Mouse (Mus musculus): ENCODE measurements around the gene Hnrnpdl. TPM values are rescaled to one million over a fixed set of nuclear protein-coding genes. Genes with fewer than 3 reads are reported as not detected.
A peak's percentile ranks its signal among the peaks of the same experiment; 100 is the strongest.

Hnrnpdl gene
- polyA plus RNA-seq (2015; fragmentation: Nextera tagmentation; extraction: Ambion mirVana): 135 and 148 TPM in 2 replicates

- no peaks in the 10 kb centered on the region for H3K27me3 ChIP-seq
- H3K9ac ChIP-seq: peak within 1 kb of the TSS; percentile 99
- H3K4me3 ChIP-seq: peak within 1 kb of the TSS; percentile 96
- H3K27ac ChIP-seq: peak within 1 kb of the TSS; percentile 99
- peaks cover 17% of the 10 kb centered on the region for H3K36me3 ChIP-seq
- ATAC-seq (ENCODE audit: insufficient number of reproducible peaks, low FRiP score, low TSS enrichment, low read depth): peak; percentile 87
- peak within 1 kb of the TSS; percentile 79 for H3K4me2 ChIP-seq
- H3K9me3 ChIP-seq: no peaks in the 10 kb centered on the region
- under 1% methylated on average over 57 of the region's 57 CpGs for WGBS
- H3K4me1 ChIP-seq: peaks cover 28% of the 10 kb centered on the region
Observed at GRCm38 (mm10) chr5:100039602-100040142, at the start of gene Hnrnpdl, which contains the start of gene Enoph1. Gene Hnrnpdl (minus strand): TSS chr5:100039664. Gene Enoph1 (plus strand): TSS chr5:100039985.

GRCm38 (mm10) chr5:100085097-100085496, 45.6 kb upstream of the Hnrnpdl start:
- no peak overlapping the region for H3K9ac ChIP-seq
- H3K4me1 ChIP-seq: peaks cover 21% of the 10 kb centered on the region; the same call in 1 of the 2 replicates
- no peaks in the 10 kb centered on the region for H3K36me3 ChIP-seq
- no peaks in the 10 kb centered on the region for H3K9me3 ChIP-seq
- WGBS: 33% methylated on average over 8 of the region's 8 CpGs
- no peak overlapping the region for H3K4me2 ChIP-seq
- no peak for ATAC-seq (ENCODE audit: insufficient number of reproducible peaks, low FRiP score, low TSS enrichment, low read depth)
- H3K27me3 ChIP-seq: no peaks in the 10 kb centered on the region
- H3K4me3 ChIP-seq: no peak overlapping the region
- no peak overlapping the region for H3K27ac ChIP-seq

GRCm38 (mm10) chr5:100083953-100084562, 44.6 kb upstream of the Hnrnpdl start:
- Histone ChIP-seq H3K27me3 (no peaks in the 10 kb centered on the region), H3K36me3 (no peaks in the 10 kb centered on the region), H3K4me2 (no peak overlapping the region), H3K4me1 (peaks cover 26% of the 10 kb centered on the region), H3K4me3 (no peak overlapping the region), H3K27ac (peak overlapping the region; percentile 68; the same call in 1 of the 2 replicates), H3K9ac (no peak overlapping the region), H3K9me3 (no peaks in the 10 kb centered on the region)
- 42% methylated on average over 12 of the region's 12 CpGs for WGBS
- peak; percentile 76 for ATAC-seq (ENCODE audit: insufficient number of reproducible peaks, low FRiP score, low TSS enrichment, low read depth)

DNA sequence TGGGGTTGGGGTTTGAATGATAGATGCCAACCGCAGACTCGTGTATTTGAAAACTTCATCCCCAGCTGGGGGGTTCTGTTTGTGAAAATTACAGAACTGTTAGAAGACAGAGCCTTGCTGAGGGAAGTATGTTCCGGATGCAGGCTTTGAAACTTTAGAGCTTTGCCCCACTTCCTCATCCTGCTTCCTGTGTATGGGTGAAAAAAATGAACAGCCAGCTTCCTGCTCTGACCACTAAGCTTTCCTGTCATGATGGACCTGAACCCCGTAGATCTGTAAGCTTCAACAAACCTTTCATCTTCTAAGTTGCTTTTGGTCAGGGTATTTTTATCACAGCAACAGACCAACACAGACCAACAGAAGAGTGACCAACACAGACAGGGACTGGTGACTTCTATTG, 42.5 kb upstream of the Hnrnpdl start:
- H3K27me3 ChIP-seq: no peaks in the 10 kb centered on the region
- H3K4me2 ChIP-seq: no peak overlapping the region
- H3K9me3 ChIP-seq: no peaks in the 10 kb centered on the region
- ATAC-seq (ENCODE audit: insufficient number of reproducible peaks, low FRiP score, low TSS enrichment, low read depth): no peak
- no peaks in the 10 kb centered on the region for H3K36me3 ChIP-seq
- H3K27ac ChIP-seq: no peak overlapping the region
- no peak overlapping the region for H3K9ac ChIP-seq
- H3K4me1 ChIP-seq: peaks cover 41% of the 10 kb centered on the region
- H3K4me3 ChIP-seq: no peak overlapping the region
- WGBS: 83% methylated on average over 4 of the region's 4 CpGs

DNA sequence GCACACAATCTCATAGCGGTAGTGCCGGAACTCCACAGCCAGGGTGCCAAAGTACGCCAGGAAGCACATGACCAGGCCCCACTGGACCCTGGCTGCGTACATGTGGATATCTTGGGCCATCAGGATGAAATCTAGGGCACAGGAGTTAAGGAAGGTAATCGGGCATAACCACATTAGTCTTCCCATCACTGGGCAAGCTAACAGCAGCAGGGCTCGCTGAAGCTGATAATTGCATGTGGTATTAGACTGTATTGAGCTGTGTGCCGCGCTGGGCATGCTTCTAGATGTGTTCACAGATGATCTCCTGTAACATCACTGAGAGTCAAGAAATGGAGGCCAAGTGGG, 40.4 kb upstream of the Hnrnpdl start:
- Histone ChIP-seq H3K36me3 (no peaks in the 10 kb centered on the region), H3K9me3 (no peaks in the 10 kb centered on the region), H3K9ac (no peak overlapping the region), H3K4me2 (no peak overlapping the region), H3K27ac (no peak overlapping the region), H3K4me3 (no peak overlapping the region; the same call in 1 of the 2 replicates), H3K4me1 (peaks cover 30% of the 10 kb centered on the region), H3K27me3 (no peaks in the 10 kb centered on the region)
- ATAC-seq (ENCODE audit: insufficient number of reproducible peaks, low FRiP score, low TSS enrichment, low read depth): no peak
- 88% methylated on average over 8 of the region's 8 CpGs for WGBS

DNA sequence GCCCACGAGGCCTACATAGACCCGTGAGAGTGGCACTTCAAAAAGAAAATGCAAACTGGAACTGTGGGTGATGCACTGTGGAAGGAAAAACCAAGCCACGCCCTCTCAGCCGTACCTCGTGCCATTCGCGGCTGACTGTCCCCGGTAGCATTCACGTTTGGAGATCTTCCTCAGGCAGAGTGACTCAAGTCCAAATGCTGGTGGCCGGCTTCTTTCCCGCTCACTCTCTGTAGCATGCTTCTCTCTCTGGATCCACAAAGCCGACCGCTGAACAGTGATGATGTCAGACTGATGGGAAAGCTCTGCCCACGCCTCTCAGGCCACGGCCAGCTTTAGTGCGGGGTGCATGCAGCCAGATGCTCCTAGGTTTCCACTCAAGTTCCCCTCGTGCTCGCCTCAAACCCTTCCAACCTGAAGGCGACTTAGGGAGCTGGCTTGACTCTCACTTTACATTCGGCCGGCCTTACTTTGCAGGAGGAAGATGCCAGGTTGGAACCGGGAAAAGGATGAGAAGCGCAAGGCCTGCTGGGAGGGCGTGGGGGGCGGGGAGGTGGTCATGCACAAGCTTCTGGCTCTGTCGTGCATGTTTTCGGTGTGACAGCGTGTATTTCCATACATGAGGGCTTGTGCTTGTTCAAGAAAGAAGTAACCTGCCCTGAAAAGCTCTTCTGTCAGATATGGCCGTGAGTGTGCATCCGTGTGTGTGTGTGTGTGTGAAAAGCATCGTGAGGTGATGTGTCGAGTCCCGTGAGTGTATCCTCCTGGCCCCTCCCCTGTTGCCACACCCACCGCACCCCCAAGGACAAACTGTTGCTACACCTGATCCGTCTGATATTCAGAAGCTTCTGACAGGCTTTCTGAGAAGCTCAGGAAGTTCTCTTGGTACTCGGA, 39.8 kb upstream of the Hnrnpdl start:
- no peak for ATAC-seq (ENCODE audit: insufficient number of reproducible peaks, low FRiP score, low TSS enrichment, low read depth)
- no peaks in the 10 kb centered on the region for H3K27me3 ChIP-seq
- peak overlapping the region; percentile 51 for H3K4me2 ChIP-seq
- H3K9me3 ChIP-seq: no peaks in the 10 kb centered on the region
- peak overlapping the region; percentile 35 for H3K4me3 ChIP-seq
- 28% methylated on average over 36 of the region's 36 CpGs for WGBS
- H3K9ac ChIP-seq: peak overlapping the region; percentile 21; the same call in 1 of the 2 replicates
- no peak overlapping the region for H3K27ac ChIP-seq
- H3K4me1 ChIP-seq: peaks cover 27% of the 10 kb centered on the region
- H3K36me3 ChIP-seq: no peaks in the 10 kb centered on the region

DNA sequence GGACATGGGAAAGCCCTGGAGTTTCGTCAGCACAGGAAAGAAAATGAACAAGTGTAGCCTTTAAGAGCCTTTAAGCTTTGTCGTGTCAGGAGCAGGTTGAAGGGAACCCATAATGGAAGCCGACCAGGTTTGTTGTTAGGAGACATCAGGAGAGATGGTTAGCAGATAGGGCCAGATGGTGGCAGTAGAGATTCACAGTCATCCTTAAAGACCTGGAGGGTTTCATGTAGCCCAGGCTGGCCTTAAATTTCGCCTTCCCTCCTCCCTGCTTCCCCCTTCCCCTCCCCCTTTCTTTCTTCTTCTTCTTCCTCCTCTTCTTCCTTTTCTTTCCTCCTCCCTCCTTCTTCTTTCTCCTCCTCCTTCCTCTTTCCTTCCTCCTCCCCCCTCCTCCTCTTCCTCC, 35.1 kb upstream of the Hnrnpdl start:
- WGBS: 57% methylated on average over 4 of the region's 4 CpGs
- Histone ChIP-seq H3K4me2 (no peak overlapping the region), H3K9me3 (no peaks in the 10 kb centered on the region), H3K27me3 (no peaks in the 10 kb centered on the region), H3K4me1 (peaks cover 20% of the 10 kb centered on the region), H3K27ac (no peak overlapping the region), H3K9ac (no peak overlapping the region), H3K4me3 (no peak overlapping the region), H3K36me3 (peaks cover 15% of the 10 kb centered on the region)
- ATAC-seq (ENCODE audit: insufficient number of reproducible peaks, low FRiP score, low TSS enrichment, low read depth): no peak

- ATAC-seq (ENCODE audit: insufficient number of reproducible peaks, low FRiP score, low TSS enrichment, low read depth): no peak
- Histone ChIP-seq H3K9me3 (no peaks in the 10 kb centered on the region), H3K27ac (no peak overlapping the region), H3K36me3 (peaks cover 28% of the 10 kb centered on the region), H3K9ac (no peak overlapping the region), H3K4me1 (peaks cover 2% of the 10 kb centered on the region; the same call in 1 of the 2 replicates), H3K4me2 (no peak overlapping the region), H3K27me3 (no peaks in the 10 kb centered on the region), H3K4me3 (no peak overlapping the region)
- 61% methylated on average over 9 of the region's 9 CpGs for WGBS
Observed at GRCm38 (mm10) chr5:100072557-100072956, 33.1 kb upstream of the Hnrnpdl start.

GRCm38 (mm10) chr5:100071541-100071940, 32.1 kb upstream of the Hnrnpdl start:
- H3K9ac ChIP-seq: no peak overlapping the region
- no peaks in the 10 kb centered on the region for H3K27me3 ChIP-seq
- peaks cover 38% of the 10 kb centered on the region for H3K36me3 ChIP-seq
- H3K9me3 ChIP-seq: no peaks in the 10 kb centered on the region
- WGBS: 91% methylated on average over 5 of the region's 5 CpGs
- no peak overlapping the region for H3K4me2 ChIP-seq
- H3K27ac ChIP-seq: no peak overlapping the region
- no peak overlapping the region for H3K4me3 ChIP-seq
- no peaks in the 10 kb centered on the region for H3K4me1 ChIP-seq
- no peak for ATAC-seq (ENCODE audit: insufficient number of reproducible peaks, low FRiP score, low TSS enrichment, low read depth)

DNA sequence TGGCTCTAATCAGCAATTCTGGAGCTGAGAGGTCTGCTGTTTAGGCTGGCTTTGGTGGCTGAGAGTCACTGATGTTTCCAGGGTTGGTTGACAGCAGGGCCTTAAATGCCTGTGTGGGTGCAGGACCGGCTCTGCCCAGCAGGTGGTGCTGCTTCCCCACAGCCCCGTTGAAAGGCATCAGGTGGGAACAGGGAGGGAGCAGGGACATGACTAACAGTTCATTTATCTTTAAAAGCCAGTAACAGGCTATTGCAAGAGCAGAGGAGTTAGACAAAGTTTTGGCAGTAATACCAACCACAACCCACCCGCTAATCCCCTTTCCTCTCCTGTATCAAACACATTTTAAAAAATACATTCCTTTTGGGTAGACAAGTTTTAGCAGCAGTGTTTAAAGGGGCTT, 30.8 kb upstream of the Hnrnpdl start:
- no peak overlapping the region for H3K4me3 ChIP-seq
- H3K27me3 ChIP-seq: no peaks in the 10 kb centered on the region
- H3K9ac ChIP-seq: no peak overlapping the region
- no peak for ATAC-seq (ENCODE audit: insufficient number of reproducible peaks, low FRiP score, low TSS enrichment, low read depth)
- no peak overlapping the region for H3K27ac ChIP-seq
- 22% methylated on average over 3 of the region's 3 CpGs for WGBS
- no peak overlapping the region for H3K4me2 ChIP-seq
- no peaks in the 10 kb centered on the region for H3K9me3 ChIP-seq
- no peaks in the 10 kb centered on the region for H3K4me1 ChIP-seq
- H3K36me3 ChIP-seq: peaks cover 45% of the 10 kb centered on the region

- H3K36me3 ChIP-seq: peaks cover 52% of the 10 kb centered on the region
- no peaks in the 10 kb centered on the region for H3K4me1 ChIP-seq
- no peak overlapping the region for H3K9ac ChIP-seq
- WGBS: 89% methylated on average over 2 of the region's 2 CpGs
- no peak overlapping the region for H3K4me3 ChIP-seq
- H3K27ac ChIP-seq: no peak overlapping the region
- no peak for ATAC-seq (ENCODE audit: insufficient number of reproducible peaks, low FRiP score, low TSS enrichment, low read depth)
- H3K9me3 ChIP-seq: no peaks in the 10 kb centered on the region
- H3K27me3 ChIP-seq: no peaks in the 10 kb centered on the region
- H3K4me2 ChIP-seq: no peak overlapping the region
Observed at GRCm38 (mm10) chr5:100069526-100069925, 30.1 kb upstream of the Hnrnpdl start.

DNA sequence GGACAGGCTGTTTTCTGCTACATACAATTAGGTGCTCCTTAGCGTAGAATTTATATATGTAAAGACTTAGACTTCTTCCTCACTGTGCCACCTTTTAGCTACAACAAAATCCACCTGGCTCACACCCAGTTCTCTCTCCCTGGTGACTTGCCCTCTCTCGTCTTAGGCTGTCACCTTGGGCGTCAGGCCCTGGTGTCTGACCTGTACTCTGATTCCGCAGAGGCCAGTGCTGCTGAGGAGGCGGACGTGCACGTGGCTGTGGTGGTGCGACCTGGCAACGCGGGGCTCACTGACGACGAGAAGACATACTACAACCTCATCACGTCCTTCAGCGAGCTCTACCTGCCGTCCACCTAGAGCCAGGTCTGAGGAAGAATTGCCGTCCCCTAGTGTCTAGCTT, 28.1 kb upstream of the Hnrnpdl start:
- no peak for ATAC-seq (ENCODE audit: insufficient number of reproducible peaks, low FRiP score, low TSS enrichment, low read depth)
- Histone ChIP-seq H3K9me3 (no peaks in the 10 kb centered on the region), H3K9ac (no peak overlapping the region), H3K36me3 (peaks cover 54% of the 10 kb centered on the region), H3K4me1 (no peaks in the 10 kb centered on the region), H3K4me3 (no peak overlapping the region), H3K27me3 (no peaks in the 10 kb centered on the region), H3K27ac (no peak overlapping the region), H3K4me2 (no peak overlapping the region)
- 90% methylated on average over 16 of the region's 16 CpGs for WGBS
